Mouse (Mus musculus) thymus, postnatal 0 days (tissue): Measurements from ENCODE around the gene Chac1. TPM values are rescaled to one million over a fixed set of nuclear protein-coding genes. Genes with fewer than 3 reads are reported as not detected.
A peak's percentile ranks its signal among the peaks of the same experiment; 100 is the strongest.

Source experiments
- DNase-seq: peaks from one replicate; pipeline ENCODE4 v3.0.0-alpha.2; 2015; ENCODE audit warnings: low spot score
- polyA plus RNA-seq: library from polyadenylated mRNA; unstranded; fragments of >200 nt; fragmentation: Nextera tagmentation; extraction: Ambion mirVana; gene quantifications from 2 replicates; pipeline ENCODE4 v1.2.1, GENCODE M21; 2015

Gene Chac1
- polyA plus RNA-seq, 1 experiment from 2014 or later: 0.30 TPM

DNA sequence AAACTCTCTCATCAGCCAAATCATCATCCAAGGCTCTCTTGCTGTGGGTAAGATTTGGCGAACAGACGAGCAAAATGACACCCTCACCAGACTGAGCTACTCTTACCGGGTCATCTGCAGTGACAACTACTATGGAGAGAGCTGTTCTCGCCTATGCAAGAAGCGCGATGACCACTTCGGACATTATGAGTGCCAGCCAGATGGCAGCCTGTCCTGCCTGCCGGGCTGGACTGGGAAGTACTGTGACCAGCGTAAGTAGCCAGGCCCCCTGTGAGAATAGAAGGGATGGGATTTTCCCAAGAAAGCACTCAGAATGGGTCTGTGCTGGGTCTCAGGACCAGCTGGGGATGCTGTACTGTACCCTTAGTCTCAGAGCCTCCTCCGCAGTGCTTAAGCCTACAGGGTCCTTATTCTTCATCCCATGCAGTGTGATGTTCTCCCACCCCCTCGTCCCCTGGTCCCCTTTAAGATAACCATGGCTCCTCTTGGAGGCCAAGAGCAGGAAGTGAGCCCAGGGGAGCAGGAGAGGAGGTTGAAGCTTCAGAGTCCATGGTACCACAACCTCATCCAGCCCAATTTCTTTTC is 23.0 kb upstream of the Chac1 start:
- no peak for DNase-seq

DNA sequence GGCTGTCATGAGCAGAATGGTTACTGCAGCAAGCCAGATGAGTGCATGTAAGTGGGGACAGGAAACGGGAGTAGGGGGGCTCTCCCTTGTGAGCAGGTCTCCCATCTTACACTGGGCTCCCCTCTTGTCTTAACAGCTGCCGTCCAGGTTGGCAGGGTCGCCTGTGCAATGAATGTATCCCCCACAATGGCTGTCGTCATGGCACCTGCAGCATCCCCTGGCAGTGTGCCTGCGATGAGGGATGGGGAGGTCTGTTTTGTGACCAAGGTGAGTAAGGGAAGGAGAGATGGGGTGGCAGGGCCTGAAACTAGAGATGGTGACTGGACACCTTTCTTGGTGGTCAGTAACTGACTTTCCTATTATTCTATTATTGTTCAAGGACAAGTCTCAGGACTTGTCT is 22.5 kb upstream of the Chac1 start:
- DNase-seq: no peak

DNA sequence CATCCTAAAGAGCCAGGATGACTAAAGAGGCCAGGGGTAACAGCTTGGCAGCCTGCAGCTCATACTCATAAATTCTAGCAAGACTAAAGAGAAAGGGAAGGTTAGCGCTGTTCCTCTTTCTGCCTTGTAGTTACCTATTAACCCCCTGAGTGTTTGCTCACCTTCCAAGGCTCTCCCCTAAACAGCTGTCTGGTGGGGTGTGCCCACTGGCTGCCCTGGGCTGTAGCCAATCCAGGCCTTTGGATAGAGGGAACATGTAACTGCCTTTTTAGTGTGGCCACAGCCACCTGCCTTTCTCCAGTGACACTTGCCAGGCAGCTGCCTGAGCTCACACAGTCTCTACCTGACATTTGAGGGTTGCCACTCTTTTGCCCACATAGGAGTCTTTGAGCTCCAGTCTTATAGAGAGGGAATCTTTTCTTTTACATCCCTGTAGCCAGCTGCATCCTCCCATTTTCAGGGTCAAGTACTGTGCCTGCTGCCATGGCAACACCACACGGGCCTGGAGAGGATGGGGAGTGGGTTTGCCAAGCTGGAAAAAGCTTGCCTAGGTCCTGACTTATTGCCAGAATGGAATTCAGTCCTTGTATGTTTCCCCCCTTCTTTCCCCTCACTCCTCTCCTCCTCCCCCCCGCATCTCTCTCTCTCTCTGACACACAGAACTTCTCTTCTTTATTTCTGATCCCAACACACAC is 21.8 kb upstream of the Chac1 start:
- DNase-seq: no peak

- no peak for DNase-seq
Observed at GRCm38 (mm10) chr2:119330795-119331194, 20.2 kb upstream of the Chac1 start.

DNA sequence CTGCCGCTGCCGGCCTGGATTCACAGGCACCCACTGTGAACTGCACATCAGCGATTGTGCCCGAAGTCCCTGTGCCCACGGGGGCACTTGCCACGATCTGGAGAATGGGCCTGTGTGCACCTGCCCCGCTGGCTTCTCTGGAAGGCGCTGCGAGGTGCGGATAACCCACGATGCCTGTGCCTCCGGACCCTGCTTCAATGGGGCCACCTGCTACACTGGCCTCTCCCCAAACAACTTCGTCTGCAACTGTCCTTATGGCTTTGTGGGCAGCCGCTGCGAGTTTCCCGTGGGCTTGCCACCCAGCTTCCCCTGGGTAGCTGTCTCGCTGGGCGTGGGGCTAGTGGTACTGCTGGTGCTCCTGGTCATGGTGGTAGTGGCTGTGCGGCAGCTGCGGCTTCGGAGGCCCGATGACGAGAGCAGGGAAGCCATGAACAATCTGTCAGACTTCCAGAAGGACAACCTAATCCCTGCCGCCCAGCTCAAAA is 18.8 kb upstream of the Chac1 start:
- no peak for DNase-seq

- DNase-seq: no peak
Observed at GRCm38 (mm10) chr2:119334135-119334534, 16.9 kb upstream of the Chac1 start.

DNA sequence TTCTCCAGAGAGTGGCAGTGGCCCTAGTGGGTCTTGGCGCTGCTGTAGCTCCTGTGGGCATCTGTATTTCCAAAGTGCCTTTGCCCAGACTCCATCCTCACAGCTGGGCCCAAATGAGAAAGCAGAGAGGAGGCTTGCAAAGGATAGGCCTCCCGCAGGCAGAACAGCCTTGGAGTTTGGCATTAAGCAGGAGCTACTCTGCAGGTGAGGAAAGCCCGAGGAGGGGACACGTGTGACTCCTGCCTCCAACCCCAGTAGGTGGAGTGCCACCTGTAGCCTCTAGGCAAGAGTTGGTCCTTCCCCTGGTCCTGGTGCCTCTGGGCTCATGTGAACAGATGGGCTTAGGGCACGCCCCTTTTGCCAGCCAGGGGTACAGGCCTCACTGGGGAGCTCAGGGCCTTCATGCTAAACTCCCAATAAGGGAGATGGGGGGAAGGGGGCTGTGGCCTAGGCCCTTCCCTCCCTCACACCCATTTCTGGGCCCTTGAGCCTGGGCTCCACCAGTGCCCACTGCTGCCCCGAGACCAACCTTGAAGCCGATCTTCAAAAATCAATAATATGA is 16.0 kb upstream of the Chac1 start:
- DNase-seq: no peak

GRCm38 (mm10) chr2:119335535-119335934 is 15.5 kb upstream of the Chac1 start:
- no peak for DNase-seq

DNA sequence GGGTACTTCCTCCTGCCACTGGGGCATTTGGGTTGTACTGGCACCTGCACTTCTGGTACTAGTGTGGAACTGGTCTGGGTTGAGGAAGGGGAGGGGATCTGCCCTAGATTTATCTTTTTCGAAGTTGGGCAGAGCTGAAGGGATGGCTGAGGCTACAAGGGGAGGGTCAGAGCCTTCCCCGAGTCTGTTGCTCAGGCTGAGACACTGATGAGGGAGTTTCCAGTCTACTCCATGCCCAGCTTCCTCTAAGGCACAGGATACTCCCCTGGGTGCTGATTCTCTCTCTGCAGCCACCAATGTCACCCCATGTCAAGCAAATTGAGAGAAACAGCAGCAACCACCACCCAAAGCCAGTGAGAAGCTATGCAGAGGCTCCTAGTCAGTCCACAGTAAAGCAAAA is 15.0 kb upstream of the Chac1 start:
- no peak for DNase-seq

DNA sequence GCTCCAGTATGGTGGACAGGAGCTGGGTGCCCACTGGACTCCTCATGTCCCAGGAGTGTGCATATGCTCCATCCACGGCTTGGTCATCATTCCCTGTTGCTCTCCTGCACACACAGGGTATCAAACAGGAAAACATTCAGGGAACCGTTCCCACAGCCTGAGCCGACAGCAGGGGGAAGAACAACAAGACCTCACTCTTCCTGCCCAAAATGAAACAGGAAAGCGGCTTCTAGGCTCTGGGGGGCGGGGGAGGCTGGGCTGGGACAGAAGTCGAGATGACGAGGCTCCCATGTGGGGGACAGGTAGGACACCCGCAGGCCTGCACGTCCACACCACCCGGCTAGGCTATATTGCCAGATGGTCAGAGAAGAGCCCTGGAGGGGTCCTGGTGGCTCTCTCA is 14.6 kb upstream of the Chac1 start:
- DNase-seq: no peak

- DNase-seq: peak; percentile 76
Observed at GRCm38 (mm10) chr2:119337425-119338265, 13.4 kb upstream of the Chac1 start.

GRCm38 (mm10) chr2:119344537-119345138 is 6.4 kb upstream of the Chac1 start:
- no peak for DNase-seq

- DNase-seq: no peak
Observed at GRCm38 (mm10) chr2:119353707-119354106, 2.7 kb downstream of the Chac1 start.

- no peak for DNase-seq
Observed at GRCm38 (mm10) chr2:119355089-119355488, 4.1 kb downstream of the Chac1 start.

GRCm38 (mm10) chr2:119355651-119356050 is 4.6 kb downstream of the Chac1 start:
- DNase-seq: no peak

GRCm38 (mm10) chr2:119356310-119356709 is 5.3 kb downstream of the Chac1 start:
- no peak for DNase-seq

DNA sequence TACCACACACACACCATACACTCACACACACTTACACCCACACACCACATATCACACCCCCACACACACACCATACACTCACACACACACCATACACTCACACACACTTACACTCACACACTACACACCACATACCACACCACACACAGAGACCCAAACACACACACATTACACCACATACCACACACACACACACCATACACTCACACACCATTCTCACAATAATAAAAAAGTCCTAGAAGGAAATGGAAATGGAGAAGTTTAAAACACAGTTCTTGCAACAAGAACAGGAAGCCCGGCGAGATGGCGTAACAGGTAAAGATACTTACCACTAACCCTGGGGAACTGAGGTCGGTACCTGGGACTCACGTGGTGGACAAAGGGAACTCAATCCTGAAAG is 5.8 kb downstream of the Chac1 start:
- DNase-seq: no peak

- no peak for DNase-seq
Observed at GRCm38 (mm10) chr2:119358249-119358648, 7.2 kb downstream of the Chac1 start.

DNA sequence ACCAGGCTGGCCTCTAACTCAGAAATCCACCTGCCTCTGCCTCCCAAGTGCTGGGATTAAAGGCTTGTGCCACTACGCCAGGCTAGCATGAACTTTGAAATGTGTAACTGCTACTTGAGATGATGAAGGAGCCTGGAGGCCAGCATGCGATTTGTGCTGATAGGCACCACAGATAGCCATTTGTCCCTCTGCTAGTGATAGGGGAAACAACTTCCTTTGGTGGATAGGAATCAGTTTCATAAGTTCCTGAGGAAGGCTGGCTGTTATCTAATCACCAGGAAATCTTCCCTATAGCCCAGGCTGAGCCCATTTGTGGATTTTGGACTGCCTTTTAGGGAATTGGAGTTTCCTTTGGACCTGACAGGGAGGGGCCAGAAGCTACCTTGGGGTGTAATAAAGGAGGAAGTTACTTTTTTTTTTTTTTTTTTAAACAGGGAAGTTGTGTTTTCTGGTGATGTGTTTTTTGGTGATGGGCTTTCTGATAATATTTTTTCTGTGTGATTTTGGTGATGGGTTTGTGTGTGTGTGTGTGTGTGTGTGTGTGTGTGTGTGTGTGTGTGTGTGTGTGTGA is 8.8 kb downstream of the Chac1 start:
- DNase-seq: no peak

DNA sequence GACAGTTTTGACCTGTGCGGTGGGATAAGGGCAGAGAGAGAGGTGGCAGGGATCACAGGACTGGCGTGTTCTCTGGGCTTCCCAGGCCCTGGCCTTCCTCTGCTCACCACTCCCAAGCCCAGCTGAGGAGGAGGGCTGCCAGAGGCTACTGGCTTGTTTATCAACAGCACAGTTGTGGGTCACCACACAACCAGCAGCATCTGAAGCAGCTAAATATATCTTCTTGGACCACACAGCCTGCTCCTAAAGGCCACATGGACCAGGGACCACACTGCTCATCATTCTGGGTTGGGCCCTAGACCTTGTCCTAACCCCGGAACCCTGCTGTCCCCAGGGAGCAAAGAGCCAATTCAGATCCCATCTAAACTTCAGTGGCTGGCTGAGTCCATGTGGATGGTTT is 13.9 kb downstream of the Chac1 start:
- no peak for DNase-seq

GRCm38 (mm10) chr2:119367346-119367745 is 16.3 kb downstream of the Chac1 start:
- no peak for DNase-seq
